Mouse (Mus musculus) intestine, postnatal 0 days (tissue): ENCODE measurements around the gene Trarg1. TPM values are rescaled to one million over a fixed set of nuclear protein-coding genes. Genes with fewer than 3 reads are reported as not detected.

Experiments
- ATAC-seq: fragments of 200-750 bp; cut with Nextera tagmentation; 2 replicates; pipeline ENCODE4 v1.8.0; 2017; ENCODE audit warnings: mild to moderate bottlenecking, moderate TSS enrichment, moderate library complexity
- H3K27ac ChIP-seq: fragments of 300-500 bp; sonication (generic); 2 replicates; pipeline ENCODE4 v1.5.1; 2014; ENCODE audit warnings: mild to moderate bottlenecking, low read depth, low read length, moderate library complexity
- H3K27me3 ChIP-seq: fragments of 300-500 bp; sonication (generic); replicated peaks from 2 replicates; pipeline ENCODE4 v1.6.1; 2014; ENCODE audit warnings: low read length, mixed read lengths; ENCODE audit not compliant: control insufficient read depth, insufficient read depth
- H3K36me3 ChIP-seq: fragments of 300-500 bp; sonication (generic); 2 replicates; pipeline ENCODE4 v1.6.1; 2014; ENCODE audit warnings: mild to moderate bottlenecking, moderate library complexity; ENCODE audit not compliant: control insufficient read depth, insufficient read depth
- H3K4me1 ChIP-seq: fragments of 300-500 bp; sonication (generic); replicated peaks from 2 replicates; pipeline ENCODE4 v1.6.1; 2014; ENCODE audit warnings: antibody characterized with exemption, low read length, mixed read lengths; ENCODE audit not compliant: control insufficient read depth, insufficient read depth
- H3K4me2 ChIP-seq: fragments of 300-500 bp; sonication (generic); replicated peaks from 2 replicates; pipeline ENCODE4 v1.6.1; 2014; ENCODE audit warnings: low read depth, mild to moderate bottlenecking, moderate library complexity
- H3K4me3 ChIP-seq: fragments of 300-500 bp; sonication (generic); 2 replicates; pipeline ENCODE4 v1.5.1; 2014; ENCODE audit warnings: low read depth, low read length
- H3K9ac ChIP-seq: fragments of 300-500 bp; sonication (generic); 2 replicates; pipeline ENCODE4 v1.6.1; 2014; ENCODE audit warnings: mild to moderate bottlenecking, low read depth, low read length
- H3K9me3 ChIP-seq: fragments of 300-500 bp; sonication (generic); 2 replicates; pipeline ENCODE4 v1.6.1; 2016; ENCODE audit warnings: mixed run types; ENCODE audit not compliant: control insufficient read depth
- CTCF ChIP-seq: sonication (generic); IDR thresholded peaks from 2 replicates; pipeline ENCODE4 v1.5.1; 2016; ENCODE audit warnings: low read depth, mild to moderate bottlenecking, control low read depth, antibody characterized with exemption, moderate library complexity
- WGBS: fragments of 180-500 bp; shearing (Covaris S2); extraction: QIAGEN DNeasy Blood & Tissue Kit; methylation state at CpG from one replicate; pipeline ENCODE4 v1.1.7; 2014; 5-methylcytosine and 5-hydroxymethylcytosine counted together
- polyA plus RNA-seq: library from polyadenylated mRNA; unstranded; fragments of >200 nt; fragmentation: Nextera tagmentation; extraction: Ambion mirVana; gene quantifications from 2 replicates; pipeline ENCODE4 v1.2.1, GENCODE M21; 2015

The Trarg1 gene
- polyA plus RNA-seq, 1 experiment from 2014 or later: 0.96 TPM

DNA sequence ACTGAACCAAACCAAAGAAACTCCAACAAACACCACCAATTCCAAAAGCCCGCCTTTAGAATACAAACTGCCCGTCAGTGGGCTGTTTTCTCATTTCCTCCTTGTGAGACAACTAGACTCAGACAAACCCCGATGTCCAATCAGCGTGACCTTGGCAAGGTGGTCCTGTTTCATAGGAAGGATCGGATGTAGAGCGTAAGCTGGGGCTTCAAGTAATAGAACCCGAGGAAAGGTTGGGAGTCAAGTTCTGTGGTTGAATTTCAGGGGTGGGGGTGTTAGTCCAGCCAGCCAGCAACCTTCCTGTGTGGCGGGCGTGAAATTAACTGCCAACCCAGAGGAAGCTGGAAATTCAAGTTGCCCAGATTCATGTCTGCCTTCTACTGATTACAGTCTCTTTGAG is 34.6 kb upstream of the Trarg1 start:
- WGBS: 79% methylated on average over 9 of the region's 9 CpGs
- TF ChIP-seq CTCF: no peak
- Histone ChIP-seq H3K27me3 (peaks cover 7% of the 10 kb centered on the region; the same call in 1 of the 2 replicates), H3K4me2 (no peak overlapping the region), H3K4me3 (no peak overlapping the region), H3K27ac (no peak overlapping the region), H3K9ac (no peak overlapping the region), H3K9me3 (no peaks in the 10 kb centered on the region), H3K36me3 (no peaks in the 10 kb centered on the region), H3K4me1 (no peaks in the 10 kb centered on the region; the same call in 1 of the 2 replicates)
- no peak for ATAC-seq

GRCm38 (mm10) chr11:76645955-76646354 is 33.7 kb upstream of the Trarg1 start:
- Histone ChIP-seq H3K9ac (no peak overlapping the region), H3K27me3 (peaks cover 7% of the 10 kb centered on the region; the same call in 1 of the 2 replicates), H3K4me2 (peak overlapping the region; percentile 46), H3K36me3 (no peaks in the 10 kb centered on the region), H3K4me1 (no peaks in the 10 kb centered on the region; the same call in 1 of the 2 replicates), H3K4me3 (0 out of 2 replicates have a peak overlapping the region, but pooled peaks have one; percentile 9), H3K9me3 (no peaks in the 10 kb centered on the region), H3K27ac (no peak overlapping the region)
- peak; percentile 96 for TF ChIP-seq CTCF
- ATAC-seq: peak; percentile 65; the same call in 1 of the 2 replicates
- WGBS: under 1% methylated on average over 19 of the region's 19 CpGs

DNA sequence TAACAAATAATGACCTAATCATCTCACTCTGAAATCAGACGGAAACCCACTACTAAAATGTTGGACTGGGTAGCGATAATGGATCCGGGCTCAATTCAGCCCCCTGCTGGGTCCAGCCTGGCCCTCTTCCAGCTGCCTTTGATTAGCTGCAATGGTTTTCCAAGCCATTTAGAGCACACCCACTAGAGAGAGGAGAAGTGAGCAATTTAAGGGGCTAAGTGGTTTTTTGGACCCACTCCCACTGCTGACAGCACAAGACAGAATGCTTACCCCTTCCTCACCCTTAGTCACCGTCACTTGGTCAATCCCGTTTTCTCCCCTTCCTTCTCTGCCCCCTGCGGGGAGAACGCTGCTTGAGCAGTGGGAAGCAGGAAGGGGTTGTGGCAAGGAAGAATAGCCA is 32.5 kb upstream of the Trarg1 start:
- Histone ChIP-seq H3K36me3 (no peaks in the 10 kb centered on the region), H3K4me1 (no peaks in the 10 kb centered on the region; the same call in 1 of the 2 replicates), H3K9ac (no peak overlapping the region), H3K27ac (no peak overlapping the region), H3K4me3 (0 out of 2 replicates have a peak overlapping the region, but pooled peaks have one; percentile 3), H3K9me3 (no peaks in the 10 kb centered on the region), H3K27me3 (peaks cover 7% of the 10 kb centered on the region; the same call in 1 of the 2 replicates), H3K4me2 (peak overlapping the region; percentile 40; the same call in 1 of the 2 replicates)
- WGBS: 10% methylated on average over 7 of the region's 7 CpGs
- no peak for TF ChIP-seq CTCF
- no peak for ATAC-seq

- Histone ChIP-seq H3K4me2 (peak overlapping the region; percentile 40; the same call in 1 of the 2 replicates), H3K27ac (no peak overlapping the region), H3K36me3 (no peaks in the 10 kb centered on the region), H3K9me3 (no peaks in the 10 kb centered on the region), H3K4me3 (0 out of 2 replicates have a peak overlapping the region, but pooled peaks have one; percentile 3), H3K9ac (no peak overlapping the region), H3K4me1 (no peaks in the 10 kb centered on the region; the same call in 1 of the 2 replicates), H3K27me3 (peaks cover 7% of the 10 kb centered on the region; the same call in 1 of the 2 replicates)
- peak; percentile 14; the same call in 1 of the 2 replicates for ATAC-seq
- 8% methylated on average over 9 of the region's 9 CpGs for WGBS
- TF ChIP-seq CTCF: peak; percentile 89
Observed at GRCm38 (mm10) chr11:76647500-76647899, 32.1 kb upstream of the Trarg1 start.

GRCm38 (mm10) chr11:76650862-76651560 is 28.6 kb upstream of the Trarg1 start:
- Histone ChIP-seq H3K4me1 (no peaks in the 10 kb centered on the region; the same call in 1 of the 2 replicates), H3K4me3 (no peak overlapping the region), H3K36me3 (no peaks in the 10 kb centered on the region), H3K9me3 (no peaks in the 10 kb centered on the region), H3K4me2 (no peak overlapping the region), H3K27ac (no peak overlapping the region), H3K9ac (no peak overlapping the region), H3K27me3 (0 out of 2 replicates have a peak, but pooled peaks cover 7% of the 10 kb centered on the region)
- no peak for ATAC-seq
- 51% methylated on average over 12 of the region's 14 CpGs for WGBS
- TF ChIP-seq CTCF: no peak

GRCm38 (mm10) chr11:76652838-76653334 is 26.7 kb upstream of the Trarg1 start:
- TF ChIP-seq CTCF: no peak
- 65% methylated on average over 3 of the region's 3 CpGs for WGBS
- Histone ChIP-seq H3K9ac (no peak overlapping the region), H3K36me3 (no peaks in the 10 kb centered on the region), H3K27ac (no peak overlapping the region), H3K4me2 (no peak overlapping the region), H3K4me3 (no peak overlapping the region), H3K9me3 (no peaks in the 10 kb centered on the region), H3K27me3 (no peaks in the 10 kb centered on the region), H3K4me1 (no peaks in the 10 kb centered on the region)
- ATAC-seq: no peak
